In the genomic region with DNA sequence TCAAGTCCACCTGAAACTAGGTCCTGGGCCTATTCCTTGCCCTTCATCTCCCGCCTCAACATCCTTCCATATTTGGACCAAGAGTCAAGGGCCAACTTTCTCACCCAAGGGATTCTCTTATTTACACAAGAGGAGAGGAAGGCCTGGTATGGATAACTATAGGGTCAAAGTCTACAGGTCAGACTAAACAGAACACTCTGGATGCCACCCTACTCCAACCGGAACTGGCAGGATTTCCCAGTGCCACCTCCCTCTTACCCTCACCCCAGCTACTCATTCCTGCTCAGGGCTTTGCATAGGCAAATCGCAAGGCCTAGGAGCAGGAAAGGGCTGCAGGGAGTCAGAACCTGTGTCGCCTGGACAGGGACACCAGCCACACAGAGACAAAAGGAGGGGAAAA, we compare ENCODE assay signal across 26 mouse cellular contexts. TPM values are rescaled to one million over a fixed set of nuclear protein-coding genes. Genes with fewer than 3 reads are reported as not detected.
A peak's percentile ranks its signal among the peaks of the same experiment; 100 is the strongest.
DNase-seq lines count a peak whose midpoint lies in the region; ATAC-seq and TF ChIP-seq lines count a peak whose summit lies in the region.
"Had no signal": no experiment of that assay in that cellular context is flagged by ENCODE, and none has a peak within 500 bp of the region (broad histone marks: within the 10 kb centered on the region; RNA-seq: fewer than 3 reads in every experiment).

No protein-coding gene starts in this region.

- H3K27me3 ChIP-seq in intestine, embryonic 15.5 days (replicated peaks) = no peaks in the 10 kb centered on the region
- no peaks in the 10 kb centered on the region for H3K27me3 ChIP-seq in intestine, embryonic 16.5 days (replicated peaks; ENCODE audit: control insufficient read depth, insufficient read depth, low read length)
- H3K27me3 ChIP-seq in small intestine, adult 2 months (ENCODE audit: control insufficient read depth, insufficient read depth, low read length) = no peaks in the 10 kb centered on the region
- H3K27me3 ChIP-seq: embryonic facial prominence, embryonic 13.5 days; embryonic facial prominence, embryonic 15.5 days; forebrain, embryonic 12.5 days had no signal

- H3K4me2 ChIP-seq in intestine, embryonic 15.5 days (replicated peaks) = no peak overlapping the region
- no peak overlapping the region for H3K4me2 ChIP-seq in intestine, embryonic 16.5 days (ENCODE audit: low read depth, low read length)
- H3K4me2 ChIP-seq: embryonic facial prominence, embryonic 13.5 days; embryonic facial prominence, embryonic 15.5 days; forebrain, embryonic 12.5 days had no signal

- no peak overlapping the region for H3K9ac ChIP-seq in intestine, embryonic 15.5 days
- no peak overlapping the region for H3K9ac ChIP-seq in intestine, embryonic 16.5 days (ENCODE audit: low read depth, low read length)
- H3K9ac ChIP-seq: embryonic facial prominence, embryonic 13.5 days; embryonic facial prominence, embryonic 15.5 days; forebrain, embryonic 12.5 days had no signal

- no peak overlapping the region for H3K27ac ChIP-seq in intestine, embryonic 15.5 days
- H3K27ac ChIP-seq in intestine, embryonic 16.5 days (ENCODE audit: low read length) = no peak overlapping the region
- H3K27ac ChIP-seq in small intestine, adult 2 months (ENCODE audit: insufficient read depth, low read depth, low read length) = peak overlapping the region; percentile 34; the same call in 1 of the 2 replicates
- H3K27ac ChIP-seq: embryonic facial prominence, embryonic 13.5 days; embryonic facial prominence, embryonic 15.5 days; forebrain, embryonic 10.5 days; forebrain, embryonic 12.5 days had no signal

- H3K4me3 ChIP-seq in intestine, embryonic 15.5 days (replicated peaks) = no peak overlapping the region
- H3K4me3 ChIP-seq in intestine, embryonic 16.5 days (ENCODE audit: low read length) = no peak overlapping the region
- no peak overlapping the region for H3K4me3 ChIP-seq in small intestine, adult 2 months (ENCODE audit: low read depth, low read length)
- H3K4me3 ChIP-seq: embryonic facial prominence, embryonic 13.5 days; embryonic facial prominence, embryonic 15.5 days; erythroblast, embryonic 14.5 days; forebrain, embryonic 10.5 days; forebrain, embryonic 12.5 days had no signal

- peak; percentile 16 for DNase-seq in yolk sac, embryonic 10.5 days (ENCODE audit: low spot score)
- DNase-seq in adipocyte (ENCODE audit: low spot score) = no peak
- DNase-seq in testis, postnatal 10 days (ENCODE audit: low spot score) = no peak
- DNase-seq in kidney, postnatal 4 days = no peak
- DNase-seq: adrenal gland, adult 2 months; adrenal gland, postnatal 10 days; adrenal gland, postnatal 25 days; cerebellum, adult 11 months; cerebellum, adult 18-20 months; cerebellum, adult 8-10 months; cerebellum, adult 9-11 months; cerebellum, postnatal 14 days; cerebellum, postnatal 36 days; embryo, embryonic 11 days had no signal

- H3K9me3 ChIP-seq in intestine, embryonic 15.5 days = no peaks in the 10 kb centered on the region
- no peaks in the 10 kb centered on the region for H3K9me3 ChIP-seq in intestine, embryonic 16.5 days (ENCODE audit: control insufficient read depth, low read length)
- H3K9me3 ChIP-seq: embryonic facial prominence, embryonic 13.5 days; embryonic facial prominence, embryonic 15.5 days; forebrain, embryonic 10.5 days; forebrain, embryonic 12.5 days had no signal

- H3K36me3 ChIP-seq in intestine, embryonic 15.5 days = no peaks in the 10 kb centered on the region
- H3K36me3 ChIP-seq in intestine, embryonic 16.5 days (ENCODE audit: control insufficient read depth, insufficient read depth, low read length) = no peaks in the 10 kb centered on the region
- no peaks in the 10 kb centered on the region for H3K36me3 ChIP-seq in small intestine, adult 2 months (ENCODE audit: control insufficient read depth, insufficient read depth, low read length)
- H3K36me3 ChIP-seq: embryonic facial prominence, embryonic 13.5 days; embryonic facial prominence, embryonic 15.5 days; forebrain, embryonic 10.5 days; forebrain, embryonic 12.5 days had no signal

- TF ChIP-seq POLR2A in small intestine, adult 2 months (IDR thresholded peaks at IDR 0.05; ENCODE audit: low read depth, low read length) = no peak

- WGBS in intestine, embryonic 15.5 days = 71% methylated on average over 4 of the region's 4 CpGs
- 70% methylated on average over 4 of the region's 4 CpGs for WGBS in intestine, embryonic 16.5 days
- 41% methylated on average over 4 of the region's 4 CpGs for WGBS in small intestine, adult 2 months

- ATAC-seq in intestine, embryonic 15.5 days = peak; percentile 31; the same call in 1 of the 2 replicates
- ATAC-seq in intestine, embryonic 16.5 days = peak; percentile 48
- ATAC-seq: activated CD4-positive, CD25-positive, alpha-beta regulatory T cell, adult 4 months; forebrain, embryonic 14.5 days; forebrain, embryonic 16.5 days had no signal

- no peak for TF ChIP-seq CTCF in small intestine, adult 2 months (IDR thresholded peaks at IDR 0.05; ENCODE audit: extremely low read depth, insufficient read length, insufficient replicate concordance, low read depth, low read length)

- peaks cover 12% of the 10 kb centered on the region for H3K4me1 ChIP-seq in intestine, embryonic 15.5 days (replicated peaks)
- H3K4me1 ChIP-seq in intestine, embryonic 16.5 days (ENCODE audit: control insufficient read depth, insufficient read depth, low read length) = peaks cover 9% of the 10 kb centered on the region
- H3K4me1 ChIP-seq in small intestine, adult 2 months (ENCODE audit: control insufficient read depth, insufficient read depth, insufficient read length, low read length) = peaks cover 11% of the 10 kb centered on the region; the same call in 1 of the 2 replicates

RNA-seq across cellular contexts. Expression of a gene that starts 1.7 kb away (rescaled TPM):
- 0.16 TPM in 1 of 2 replicates, not detected in the other for polyA plus RNA-seq in intestine, embryonic 15.5 days (2015; fragmentation: Nextera tagmentation; extraction: Ambion mirVana)
- 0.32 and 0.42 TPM in 2 replicates for polyA plus RNA-seq in intestine, embryonic 16.5 days (2015; fragmentation: Nextera tagmentation; extraction: Ambion mirVana)
- polyA plus RNA-seq in small intestine, adult 2 months (2012; rRNA removed) = 9.9 and 22.2 TPM in 2 replicates
- polyA plus RNA-seq: activated CD4-positive, CD25-positive, alpha-beta regulatory T cell, adult 4 months; embryonic facial prominence, embryonic 11.5 days; erythroblast, embryonic 14.5 days had no signal

RNA-seq across cellular contexts. Expression of a gene that starts 21.0 kb away (rescaled TPM):
- 33.5 and 36.0 TPM in 2 replicates for polyA plus RNA-seq in intestine, embryonic 15.5 days (2015; fragmentation: Nextera tagmentation; extraction: Ambion mirVana)
- polyA plus RNA-seq in intestine, embryonic 16.5 days (2015; fragmentation: Nextera tagmentation; extraction: Ambion mirVana) = 33.1 and 35.2 TPM in 2 replicates
- 17.5 and 53.4 TPM in 2 replicates for polyA plus RNA-seq in small intestine, adult 2 months (2012; rRNA removed)
